In genomic region chr12:16803237-16803955, GRCm38 (mm10) we compare ENCODE assay signal across 25 mouse cellular contexts. TPM values are rescaled to one million over a fixed set of nuclear protein-coding genes. Genes with fewer than 3 reads are reported as not detected.
A peak's percentile ranks its signal among the peaks of the same experiment; 100 is the strongest.
DNase-seq lines count a peak whose midpoint lies in the region; ATAC-seq and TF ChIP-seq lines count a peak whose summit lies in the region.
"Had no signal": no experiment of that assay in that cellular context is flagged by ENCODE, and none has a peak within 500 bp of the region (broad histone marks: within the 10 kb centered on the region; RNA-seq: fewer than 3 reads in every experiment).

No protein-coding gene starts in this region.

- ATAC-seq in kidney, embryonic 14.5 days (ENCODE audit: low FRiP score, low TSS enrichment): 0 out of 2 replicates have a peak, but pooled peaks have one; percentile 9
- ATAC-seq in midbrain, embryonic 12.5 days (ENCODE audit: low FRiP score, low read depth): no peak
- no peak for ATAC-seq in midbrain, embryonic 14.5 days (ENCODE audit: low FRiP score, low TSS enrichment)
- ATAC-seq: activated CD4-positive, CD25-positive, alpha-beta regulatory T cell, adult 4 months; lung, postnatal 0 days had no signal

- DNase-seq in kidney, adult 2 months: no peak
- DNase-seq in midbrain, embryonic 14.5 days: no peak
- peak; percentile 58 for DNase-seq in embryo, embryonic 10 days (ENCODE audit: low spot score)
- DNase-seq in limb, embryonic 10.5 days (ENCODE audit: low spot score): no peak
- DNase-seq in lung, adult 2 months: no peak
- no peak for DNase-seq in lung, postnatal 36 days
- DNase-seq: adrenal gland, adult 8-10 months; B cell, adult 2 months; cerebellum, adult 18-20 months; cerebellum, postnatal 25 days; heart, postnatal 4 days; kidney, adult 8-10 months; layer of hippocampus, adult 9-11 months; right cerebral cortex, postnatal 25 days; spleen, adult 18-20 months; thymus, postnatal 14 days had no signal

- no peaks in the 10 kb centered on the region for H3K36me3 ChIP-seq in kidney, embryonic 14.5 days (ENCODE audit: control insufficient read depth, insufficient read depth, low read length)
- no peaks in the 10 kb centered on the region for H3K36me3 ChIP-seq in kidney, adult 2 months (ENCODE audit: control insufficient read depth, insufficient read depth, low read length)
- no peaks in the 10 kb centered on the region for H3K36me3 ChIP-seq in midbrain, embryonic 12.5 days
- H3K36me3 ChIP-seq in midbrain, embryonic 14.5 days (ENCODE audit: control insufficient read depth, insufficient read depth, low read length): no peaks in the 10 kb centered on the region
- H3K36me3 ChIP-seq in limb, embryonic 10.5 days: no peaks in the 10 kb centered on the region
- H3K36me3 ChIP-seq: forebrain, embryonic 12.5 days; G1E; heart, embryonic 15.5 days had no signal

- no peak overlapping the region for H3K4me2 ChIP-seq in kidney, embryonic 14.5 days (replicated peaks; ENCODE audit: low read depth, low read length)
- H3K4me2 ChIP-seq in midbrain, embryonic 12.5 days (replicated peaks): no peak overlapping the region
- no peak overlapping the region for H3K4me2 ChIP-seq in midbrain, embryonic 14.5 days (ENCODE audit: low read length)
- H3K4me2 ChIP-seq: forebrain, embryonic 12.5 days; heart, embryonic 15.5 days had no signal

- peaks cover 4% of the 10 kb centered on the region; the same call in 1 of the 2 replicates for H3K27me3 ChIP-seq in kidney, embryonic 14.5 days (ENCODE audit: control insufficient read depth, insufficient read depth, low read length)
- H3K27me3 ChIP-seq in kidney, adult 2 months (replicated peaks; ENCODE audit: control insufficient read depth, insufficient read depth, low read length): peaks cover 3% of the 10 kb centered on the region; the same call in 1 of the 2 replicates
- peaks cover 31% of the 10 kb centered on the region for H3K27me3 ChIP-seq in midbrain, embryonic 12.5 days
- H3K27me3 ChIP-seq in midbrain, embryonic 14.5 days (ENCODE audit: control insufficient read depth, insufficient read depth, low read length): peaks cover 3% of the 10 kb centered on the region; the same call in 1 of the 2 replicates
- H3K27me3 ChIP-seq in limb, embryonic 10.5 days (ENCODE audit: low read depth, poor library complexity, severe bottlenecking): peaks cover 23% of the 10 kb centered on the region
- H3K27me3 ChIP-seq: CH12.LX had no signal

- no peak overlapping the region for H3K4me3 ChIP-seq in kidney, embryonic 14.5 days (ENCODE audit: low read length)
- H3K4me3 ChIP-seq in kidney, adult 2 months (ENCODE audit: insufficient read depth, low read depth, low read length): no peak overlapping the region
- H3K4me3 ChIP-seq in midbrain, embryonic 12.5 days: no peak overlapping the region
- no peak overlapping the region for H3K4me3 ChIP-seq in midbrain, embryonic 14.5 days (replicated peaks; ENCODE audit: low read depth, low read length)
- H3K4me3 ChIP-seq in limb, embryonic 10.5 days: no peak overlapping the region
- H3K4me3 ChIP-seq in lung, adult 2 months (replicated peaks; ENCODE audit: extremely low read depth, low read depth, low read length): no peak overlapping the region
- H3K4me3 ChIP-seq: forebrain, embryonic 12.5 days; heart, embryonic 15.5 days; left cerebral cortex, adult 2 months had no signal

- H3K27ac ChIP-seq in kidney, embryonic 14.5 days (ENCODE audit: low read depth, low read length): peak overlapping the region; percentile 19; the same call in 1 of the 2 replicates
- no peak overlapping the region for H3K27ac ChIP-seq in kidney, adult 2 months (ENCODE audit: insufficient read depth, low read depth, low read length)
- H3K27ac ChIP-seq in midbrain, embryonic 12.5 days (replicated peaks): no peak overlapping the region
- H3K27ac ChIP-seq in midbrain, embryonic 14.5 days (replicated peaks; ENCODE audit: low read depth, low read length): no peak overlapping the region
- peak overlapping the region; percentile 56 for H3K27ac ChIP-seq in limb, embryonic 10.5 days
- H3K27ac ChIP-seq: forebrain, embryonic 12.5 days; heart, embryonic 15.5 days; left cerebral cortex, adult 2 months had no signal

- no peak overlapping the region for H3K9ac ChIP-seq in kidney, embryonic 14.5 days (ENCODE audit: low read depth, low read length)
- 0 out of 2 replicates have a peak overlapping the region, but pooled peaks have one; percentile 11 for H3K9ac ChIP-seq in midbrain, embryonic 12.5 days (replicated peaks)
- H3K9ac ChIP-seq in midbrain, embryonic 14.5 days (replicated peaks; ENCODE audit: low read length): no peak overlapping the region
- H3K9ac ChIP-seq: forebrain, embryonic 12.5 days; heart, embryonic 15.5 days had no signal

- TF ChIP-seq POLR2A in kidney, adult 2 months (IDR thresholded peaks at IDR 0.05; ENCODE audit: low read depth, low read length): no peak
- TF ChIP-seq POLR2A in lung, adult 2 months (IDR thresholded peaks at IDR 0.05; ENCODE audit: borderline replicate concordance, extremely low read depth, low read depth, low read length): no peak

- no peak for TF ChIP-seq CTCF in kidney, adult 2 months (conservative IDR thresholded peaks at IDR 0.05; ENCODE audit: insufficient read depth, insufficient read length, low read depth, low read length)
- TF ChIP-seq CTCF in lung, adult 2 months (IDR thresholded peaks at IDR 0.05; ENCODE audit: insufficient read depth, low read length): no peak

- H3K4me1 ChIP-seq in kidney, embryonic 14.5 days (ENCODE audit: control insufficient read depth, insufficient read depth, low read length): no peaks in the 10 kb centered on the region
- H3K4me1 ChIP-seq in kidney, adult 2 months (ENCODE audit: control insufficient read depth, insufficient read depth, low read length): no peaks in the 10 kb centered on the region
- H3K4me1 ChIP-seq in midbrain, embryonic 12.5 days: peaks cover 42% of the 10 kb centered on the region
- 0 out of 2 replicates have a peak, but pooled peaks cover 8% of the 10 kb centered on the region for H3K4me1 ChIP-seq in midbrain, embryonic 14.5 days (ENCODE audit: control insufficient read depth, insufficient read depth, low read length)
- H3K4me1 ChIP-seq in limb, embryonic 10.5 days: peaks cover 62% of the 10 kb centered on the region
- no peaks in the 10 kb centered on the region for H3K4me1 ChIP-seq in lung, adult 2 months (ENCODE audit: control insufficient read depth, insufficient read depth, low read length)

- 20% methylated on average over 5 of the region's 5 CpGs for WGBS in kidney, embryonic 14.5 days
- 62% methylated on average over 5 of the region's 5 CpGs for WGBS in kidney, adult 2 months
- WGBS in midbrain, embryonic 12.5 days: 7% methylated on average over 5 of the region's 5 CpGs
- 11% methylated on average over 5 of the region's 5 CpGs for WGBS in midbrain, embryonic 14.5 days
- WGBS in limb, embryonic 10.5 days: 18% methylated on average over 5 of the region's 5 CpGs
- WGBS in lung, adult 2 months: 64% methylated on average over 5 of the region's 5 CpGs

- H3K9me3 ChIP-seq in kidney, embryonic 14.5 days (ENCODE audit: control insufficient read depth, low read length): no peaks in the 10 kb centered on the region
- no peaks in the 10 kb centered on the region for H3K9me3 ChIP-seq in midbrain, embryonic 12.5 days
- H3K9me3 ChIP-seq in midbrain, embryonic 14.5 days (ENCODE audit: control insufficient read depth, low read length): no peaks in the 10 kb centered on the region
- no peaks in the 10 kb centered on the region for H3K9me3 ChIP-seq in limb, embryonic 10.5 days (replicated peaks)
- H3K9me3 ChIP-seq: forebrain, embryonic 12.5 days; G1E; heart, embryonic 15.5 days had no signal

RNA-seq across cellular contexts. Expression of gene Greb1, which starts 2.7 kb away (rescaled TPM):
- 6.6 and 8.6 TPM in 2 replicates for polyA plus RNA-seq in kidney, embryonic 14.5 days (2014; fragmentation: Nextera tagmentation; extraction: Ambion mirVana)
- 0.59 and 0.94 TPM in 2 replicates for polyA plus RNA-seq in kidney, adult 2 months (2012; rRNA removed)
- 7.0 and 9.8 TPM in 2 replicates for polyA plus RNA-seq in midbrain, embryonic 12.5 days (2016; fragmentation: Nextera tagmentation; extraction: Ambion mirVana)
- polyA plus RNA-seq in midbrain, embryonic 14.5 days (2014; fragmentation: Nextera tagmentation; extraction: Ambion mirVana): 1.6 and 2.5 TPM in 2 replicates
- 16.9 and 17.4 TPM in 2 replicates for polyA plus RNA-seq in limb, embryonic 10.5 days (2016; fragmentation: Nextera tagmentation; extraction: Ambion mirVana)
- 0.64 and 1.2 TPM in 2 replicates for polyA plus RNA-seq in lung, adult 2 months (2012; rRNA removed)
- polyA plus RNA-seq: G1E had no signal

RNA-seq across cellular contexts. Expression of gene E2f6, which starts 7.4 kb away (rescaled TPM):
- 36.8 and 56.7 TPM in 2 replicates for polyA plus RNA-seq in kidney, embryonic 14.5 days (2014; fragmentation: Nextera tagmentation; extraction: Ambion mirVana)
- 14.7 and 15.5 TPM in 2 replicates for polyA plus RNA-seq in kidney, adult 2 months (2012; rRNA removed)
- 77.6 and 83.8 TPM in 2 replicates for polyA plus RNA-seq in midbrain, embryonic 12.5 days (2016; fragmentation: Nextera tagmentation; extraction: Ambion mirVana)
- polyA plus RNA-seq in midbrain, embryonic 14.5 days (2014; fragmentation: Nextera tagmentation; extraction: Ambion mirVana): 33.4 and 36.9 TPM in 2 replicates
- 67.3 and 67.5 TPM in 2 replicates for polyA plus RNA-seq in limb, embryonic 10.5 days (2016; fragmentation: Nextera tagmentation; extraction: Ambion mirVana)
- 13.6 and 15.1 TPM in 2 replicates for polyA plus RNA-seq in lung, adult 2 months (2012; rRNA removed)

Comparison
In these comparisons a context has a peak if more than half of its experiments do, and no peak if none do; other contexts are left out.
1. H3K27ac ChIP-seq: peak in kidney, embryonic 14.5 days (single experiment) and limb, embryonic 10.5 days (single experiment); none in kidney, adult 2 months (single experiment), midbrain, embryonic 12.5 days (single experiment) and midbrain, embryonic 14.5 days (single experiment).